Mouse (Mus musculus) midbrain, embryonic 10.5 days (tissue): ENCODE results near the gene Tnr. TPM values are rescaled to one million over a fixed set of nuclear protein-coding genes. Genes with fewer than 3 reads are reported as not detected.

Source experiments
- DNase-seq: peaks from one replicate; pipeline ENCODE4 v3.0.0-alpha.2; 2017; ENCODE audit warnings: low spot score
- H3K27ac ChIP-seq: fragments of 300-500 bp; sonication (generic); replicated peaks from 2 replicates; pipeline ENCODE4 v1.5.1; 2016; ENCODE audit warnings: mild to moderate bottlenecking
- H3K27me3 ChIP-seq: fragments of 300-500 bp; sonication (generic); 2 replicates; pipeline ENCODE4 v1.6.1; 2016; ENCODE audit warnings: low read depth, mild to moderate bottlenecking; ENCODE audit not compliant: poor library complexity, severe bottlenecking
- H3K36me3 ChIP-seq: fragments of 300-500 bp; sonication (generic); 2 replicates; pipeline ENCODE4 v1.6.1; 2016; ENCODE audit warnings: mild to moderate bottlenecking, moderate library complexity
- H3K4me1 ChIP-seq: fragments of 300-500 bp; sonication (generic); 2 replicates; pipeline ENCODE4 v1.6.1; 2016
- H3K4me3 ChIP-seq: fragments of 300-500 bp; sonication (generic); 2 replicates; pipeline ENCODE4 v1.5.1; 2016; ENCODE audit warnings: mild to moderate bottlenecking, moderate library complexity
- H3K9me3 ChIP-seq: fragments of 300-500 bp; sonication (generic); replicated peaks from 2 replicates; pipeline ENCODE4 v1.6.1; 2016; ENCODE audit warnings: mild to moderate bottlenecking
- WGBS: fragments of 180-500 bp; shearing (Covaris S2); methylation state at CpG from one replicate; pipeline ENCODE4 v1.1.7; 2016; 5-methylcytosine and 5-hydroxymethylcytosine counted together
- polyA plus RNA-seq: library from polyadenylated mRNA; unstranded; fragments of >200 nt; fragmentation: Nextera tagmentation; extraction: Ambion mirVana; gene quantifications from 2 replicates; pipeline ENCODE4 v1.2.1, GENCODE M21; 2016

Tnr gene
- 0.05 and 0.53 TPM in 2 replicates for polyA plus RNA-seq

- H3K27me3 ChIP-seq = peaks cover 21% of the 10 kb centered on the region
- H3K4me1 ChIP-seq = peaks cover 14% of the 10 kb centered on the region
- DNase-seq = peak; percentile 24
- WGBS = 3% methylated on average over 8 of the region's 8 CpGs
- H3K4me3 ChIP-seq = peak within 1 kb of the TSS; percentile 43
- no peaks in the 10 kb centered on the region for H3K9me3 ChIP-seq
- no peaks in the 10 kb centered on the region for H3K36me3 ChIP-seq
- H3K27ac ChIP-seq = no peak within 1 kb of the TSS
These were observed at the start of gene Tnr for GRCm38 (mm10) chr1:159523578-159523977. Gene Tnr, plus strand, starts transcription at chr1:159523769.

- WGBS = 83% methylated on average over 4 of the region's 4 CpGs
- Histone ChIP-seq H3K4me1 (no peaks in the 10 kb centered on the region), H3K9me3 (no peaks in the 10 kb centered on the region), H3K27ac (no peak overlapping the region), H3K27me3 (no peaks in the 10 kb centered on the region), H3K36me3 (no peaks in the 10 kb centered on the region), H3K4me3 (no peak overlapping the region)
- DNase-seq = no peak
These were observed 33.6 kb upstream of the Tnr start for GRCm38 (mm10) chr1:159489853-159490435.

- Histone ChIP-seq H3K27me3 (no peaks in the 10 kb centered on the region), H3K36me3 (no peaks in the 10 kb centered on the region), H3K4me1 (no peaks in the 10 kb centered on the region), H3K4me3 (no peak overlapping the region), H3K9me3 (no peaks in the 10 kb centered on the region), H3K27ac (no peak overlapping the region)
- DNase-seq = no peak
- 90% methylated on average over 4 of the region's 4 CpGs for WGBS
These were observed 31.0 kb upstream of the Tnr start for GRCm38 (mm10) chr1:159492536-159492935.

GRCm38 (mm10) chr1:159493720-159494499, 29.7 kb upstream of the Tnr start:
- WGBS = 83% methylated on average over 5 of the region's 5 CpGs
- no peak overlapping the region for H3K4me3 ChIP-seq
- no peak overlapping the region for H3K27ac ChIP-seq
- no peaks in the 10 kb centered on the region for H3K36me3 ChIP-seq
- H3K27me3 ChIP-seq = no peaks in the 10 kb centered on the region
- H3K4me1 ChIP-seq = no peaks in the 10 kb centered on the region
- no peaks in the 10 kb centered on the region for H3K9me3 ChIP-seq
- no peak for DNase-seq

- no peaks in the 10 kb centered on the region for H3K4me1 ChIP-seq
These were observed 25.3 kb upstream of the Tnr start for GRCm38 (mm10) chr1:159498236-159498635.

GRCm38 (mm10) chr1:159499806-159500460, 23.6 kb upstream of the Tnr start:
- no peaks in the 10 kb centered on the region for H3K27me3 ChIP-seq
- no peaks in the 10 kb centered on the region for H3K4me1 ChIP-seq
- no peak for DNase-seq
- 87% methylated on average over 4 of the region's 4 CpGs for WGBS
- no peaks in the 10 kb centered on the region for H3K36me3 ChIP-seq
- no peak overlapping the region for H3K4me3 ChIP-seq
- H3K27ac ChIP-seq = no peak overlapping the region
- no peaks in the 10 kb centered on the region for H3K9me3 ChIP-seq

More at GRCm38 (mm10) chr1:159498236-159498635, 25.3 kb upstream of the Tnr start:
- Histone ChIP-seq H3K4me3 (no peak overlapping the region), H3K27ac (no peak overlapping the region), H3K27me3 (no peaks in the 10 kb centered on the region), H3K9me3 (no peaks in the 10 kb centered on the region), H3K36me3 (no peaks in the 10 kb centered on the region)
- no peak for DNase-seq
- 87% methylated on average over 2 of the region's 2 CpGs for WGBS

GRCm38 (mm10) chr1:159501911-159502310, 21.7 kb upstream of the Tnr start:
- Histone ChIP-seq H3K27ac (no peak overlapping the region), H3K4me3 (no peak overlapping the region), H3K4me1 (no peaks in the 10 kb centered on the region), H3K36me3 (no peaks in the 10 kb centered on the region), H3K9me3 (no peaks in the 10 kb centered on the region), H3K27me3 (no peaks in the 10 kb centered on the region)
- WGBS = 87% methylated on average over 4 of the region's 4 CpGs
- DNase-seq = no peak

GRCm38 (mm10) chr1:159510667-159511066, 12.9 kb upstream of the Tnr start:
- WGBS = 77% methylated on average over 3 of the region's 3 CpGs
- H3K9me3 ChIP-seq = no peaks in the 10 kb centered on the region
- no peaks in the 10 kb centered on the region for H3K27me3 ChIP-seq
- H3K27ac ChIP-seq = no peak overlapping the region
- H3K4me1 ChIP-seq = no peaks in the 10 kb centered on the region
- H3K36me3 ChIP-seq = no peaks in the 10 kb centered on the region
- no peak for DNase-seq
- H3K4me3 ChIP-seq = no peak overlapping the region

GRCm38 (mm10) chr1:159517647-159518046, 5.9 kb upstream of the Tnr start:
- H3K9me3 ChIP-seq = no peaks in the 10 kb centered on the region

GRCm38 (mm10) chr1:159519206-159519605, 4.4 kb upstream of the Tnr start:
- no peaks in the 10 kb centered on the region for H3K9me3 ChIP-seq
- H3K4me1 ChIP-seq = peaks cover 9% of the 10 kb centered on the region
- H3K27me3 ChIP-seq = 0 out of 2 replicates have a peak, but pooled peaks cover under 1% of the 10 kb centered on the region
- H3K27ac ChIP-seq = no peak overlapping the region
- DNase-seq = no peak
- 80% methylated on average over 1 of the region's 1 CpGs for WGBS
- no peak overlapping the region for H3K4me3 ChIP-seq
- H3K36me3 ChIP-seq = no peaks in the 10 kb centered on the region

More at GRCm38 (mm10) chr1:159517647-159518046, 5.9 kb upstream of the Tnr start:
- Histone ChIP-seq H3K27me3 (no peaks in the 10 kb centered on the region), H3K36me3 (no peaks in the 10 kb centered on the region), H3K4me3 (no peak overlapping the region), H3K27ac (no peak overlapping the region), H3K4me1 (0 out of 2 replicates have a peak, but pooled peaks cover 3% of the 10 kb centered on the region)
- no peak for DNase-seq
- 44% methylated on average over 4 of the region's 4 CpGs for WGBS

- Histone ChIP-seq H3K9me3 (no peaks in the 10 kb centered on the region), H3K4me1 (peaks cover 14% of the 10 kb centered on the region), H3K36me3 (no peaks in the 10 kb centered on the region), H3K4me3 (no peak overlapping the region), H3K27me3 (peaks cover 21% of the 10 kb centered on the region), H3K27ac (no peak overlapping the region)
- no peak for DNase-seq
- 83% methylated on average over 2 of the region's 2 CpGs for WGBS
These were observed 500 bp upstream of the Tnr start for GRCm38 (mm10) chr1:159523069-159523468.

GRCm38 (mm10) chr1:159524051-159524549, 531 bp downstream of the Tnr start:
- WGBS = under 1% methylated on average over 18 of the region's 18 CpGs
- DNase-seq = peak; percentile 83
- H3K27ac ChIP-seq = no peak overlapping the region
- no peaks in the 10 kb centered on the region for H3K36me3 ChIP-seq
- peaks cover 14% of the 10 kb centered on the region for H3K4me1 ChIP-seq
- H3K9me3 ChIP-seq = no peaks in the 10 kb centered on the region
- H3K27me3 ChIP-seq = peaks cover 21% of the 10 kb centered on the region
- peak overlapping the region; percentile 43 for H3K4me3 ChIP-seq
